Mouse (Mus musculus) myocyte (in vitro differentiated cells): ENCODE data around the gene E430018J23Rik. TPM values are rescaled to one million over a fixed set of nuclear protein-coding genes. Genes with fewer than 3 reads are reported as not detected.
A peak's percentile ranks its signal among the peaks of the same experiment; 100 is the strongest.
"Not testable (repeated sequence)": the region's sequence is repeated elsewhere in the genome, so short reads cannot be mapped to it uniquely, and the experiment has no call there.

Experiments used
- H3K27me3 ChIP-seq: one replicate; pipeline ENCODE4 v1.6.1; 2011; ENCODE audit not compliant: control insufficient read depth, insufficient read depth, insufficient read length
- H3K36me3 ChIP-seq: one replicate; pipeline ENCODE4 v1.6.1; 2011; ENCODE audit not compliant: control insufficient read depth, insufficient read depth
- H3K4me2 ChIP-seq: one replicate; pipeline ENCODE4 v1.6.1; 2011; ENCODE audit warnings: low read depth, control low read depth
- H3K4me3 ChIP-seq: one replicate; pipeline ENCODE4 v1.5.1; 2011; ENCODE audit warnings: mild to moderate bottlenecking, control low read depth, moderate library complexity
- H3K79me2 ChIP-seq: one replicate; pipeline ENCODE4 v1.6.1; 2011; ENCODE audit not compliant: control insufficient read depth, insufficient read depth
- H3ac ChIP-seq: one replicate; pipeline ENCODE4 v1.6.1; 2011; ENCODE audit not compliant: control insufficient read depth, insufficient read length
- CEBPB ChIP-seq: IDR thresholded peaks from 2 replicates; pipeline ENCODE4 v1.6.1; 2011; ENCODE audit warnings: mild to moderate bottlenecking, moderate library complexity; ENCODE audit not compliant: poor library complexity, insufficient read depth, severe bottlenecking
- E2F4 ChIP-seq: IDR thresholded peaks from one replicate; pipeline ENCODE4 v1.6.1; 2011; ENCODE audit warnings: mild to moderate bottlenecking, control low read depth, moderate library complexity; ENCODE audit not compliant: insufficient read depth
- MAX ChIP-seq: IDR thresholded peaks from one replicate; pipeline ENCODE4 v1.6.1; 2011; ENCODE audit warnings: low read depth, mild to moderate bottlenecking, control low read depth
- MYOD1 ChIP-seq, 3 experiments: IDR thresholded peaks; one replicate each; pipeline ENCODE4 v1.6.1; 2011; ENCODE audit warnings: control low read depth in 2 of 3, low read depth in 2 of 3, mild to moderate bottlenecking in 2 of 3, moderate library complexity in 1 of 3; ENCODE audit not compliant: insufficient read length in 2 of 3, control insufficient read depth in 1 of 3
- MYOG ChIP-seq, 3 experiments: IDR thresholded peaks; one replicate each; pipeline ENCODE4 v1.6.1; 2011; ENCODE audit warnings: control low read depth in 2 of 3, low read depth in 2 of 3, mild to moderate bottlenecking in 2 of 3; ENCODE audit not compliant: insufficient read length in 2 of 3, control insufficient read depth in 1 of 3, insufficient read depth in 1 of 3
- POLR2A ChIP-seq: IDR thresholded peaks from one replicate; pipeline ENCODE4 v1.6.1; 2011; ENCODE audit warnings: low read depth, mild to moderate bottlenecking, control low read depth, moderate library complexity; ENCODE audit not compliant: insufficient read length
- POLR2AphosphoS2 ChIP-seq: IDR thresholded peaks from one replicate; pipeline ENCODE4 v1.6.1; 2011; ENCODE audit warnings: low read depth, control low read depth; ENCODE audit not compliant: insufficient read length
- REST ChIP-seq: IDR thresholded peaks from one replicate; pipeline ENCODE4 v1.6.1; 2011; ENCODE audit warnings: mild to moderate bottlenecking, control low read depth, moderate library complexity; ENCODE audit not compliant: insufficient read depth, insufficient read length
- SRF ChIP-seq: IDR thresholded peaks from one replicate; pipeline ENCODE4 v1.6.1; 2011; ENCODE audit warnings: low read depth; ENCODE audit not compliant: control insufficient read depth, insufficient read length
- TCF12 ChIP-seq: IDR thresholded peaks from one replicate; pipeline ENCODE4 v1.6.1; 2011; ENCODE audit warnings: mild to moderate bottlenecking, control low read depth; ENCODE audit not compliant: poor library complexity, insufficient read depth, severe bottlenecking
- TCF3 ChIP-seq: IDR thresholded peaks from one replicate; pipeline ENCODE4 v1.6.1; 2011; ENCODE audit warnings: low read depth, control low read depth; ENCODE audit not compliant: insufficient read length
- USF1 ChIP-seq: IDR thresholded peaks from one replicate; pipeline ENCODE4 v1.6.1; 2011; ENCODE audit warnings: low read depth, mild to moderate bottlenecking, control low read depth, moderate library complexity
- polyA plus RNA-seq: library from polyadenylated mRNA; unstranded; fragments of >200 nt; fragmentation: generic; extraction: Trizol; gene quantifications from one replicate; pipeline ENCODE4 v1.2.1, GENCODE M21; 2012; ENCODE audit warnings: missing spikeins

E430018J23Rik gene
- polyA plus RNA-seq, 1 experiment = 3.0 TPM

GRCm38 (mm10) chr7:127406002-127406987, 12.9 kb upstream of the E430018J23Rik start, which contains the start of gene Zfp764:
Gene Zfp764 (minus strand): TSS chr7:127406822.
- peak; percentile 67 for TF ChIP-seq USF1
- peak within 1 kb of the TSS; percentile 65 for H3K4me2 ChIP-seq
- not testable (repeated sequence) for H3K36me3 ChIP-seq, H3K79me2 ChIP-seq, H3K27me3 ChIP-seq
- peak within 1 kb of the TSS; percentile 41 for H3ac ChIP-seq
- peak within 1 kb of the TSS; percentile 25 for H3K4me3 ChIP-seq

DNA sequence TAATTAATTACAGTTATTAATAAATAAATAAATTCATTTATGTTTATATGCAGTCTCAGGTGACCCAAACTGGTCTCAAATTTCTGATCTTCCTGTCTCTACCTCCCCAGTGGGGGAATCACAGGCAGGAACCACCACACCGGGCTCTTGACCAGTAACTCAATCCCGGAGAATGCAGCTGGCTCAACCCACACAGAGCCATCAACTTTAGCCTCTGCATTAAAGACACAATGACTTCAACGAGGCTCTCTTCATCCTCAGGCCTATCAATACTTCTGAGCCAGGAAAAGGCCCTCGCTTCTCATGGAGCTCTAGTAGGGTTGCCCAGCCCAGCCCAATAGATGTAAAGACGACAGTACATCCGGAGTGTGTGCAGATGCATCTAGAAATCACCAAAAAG, 10.7 kb upstream of the E430018J23Rik start:
- not testable (repeated sequence) for H3K4me2 ChIP-seq, H3K36me3 ChIP-seq, H3K4me3 ChIP-seq, H3ac ChIP-seq, H3K79me2 ChIP-seq, H3K27me3 ChIP-seq

DNA sequence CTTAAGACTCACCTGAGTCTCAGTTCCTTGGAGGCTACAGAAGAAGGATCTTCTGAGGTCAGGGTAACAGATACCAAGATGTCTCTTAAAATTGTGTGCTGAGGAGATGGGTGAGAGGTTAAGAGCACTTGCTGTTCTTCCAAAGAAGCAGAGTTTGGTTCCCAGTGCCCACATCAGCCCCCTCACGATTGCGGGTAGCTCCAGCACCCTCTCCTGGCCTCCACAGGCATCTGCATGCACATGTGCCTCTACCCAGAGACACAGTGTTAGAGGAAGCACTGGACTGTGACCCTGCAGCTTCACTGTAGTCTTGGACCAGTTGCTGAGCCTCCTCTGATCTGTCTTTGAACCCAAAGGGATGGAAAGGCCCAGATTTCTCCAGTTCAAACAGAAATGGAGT, 9.6 kb upstream of the E430018J23Rik start:
- peaks cover under 1% of the 10 kb centered on the region for H3K27me3 ChIP-seq
- H3K4me2 ChIP-seq = no peak overlapping the region
- TF ChIP-seq REST (no peak), POLR2A (no peak), USF1 (no peak), CEBPB (no peak), SRF (no peak), E2F4 (no peak), TCF3 (no peak)
- H3ac ChIP-seq = no peak overlapping the region
- no peaks in the 10 kb centered on the region for H3K79me2 ChIP-seq
- no peak overlapping the region for H3K4me3 ChIP-seq
- no peaks in the 10 kb centered on the region for H3K36me3 ChIP-seq

GRCm38 (mm10) chr7:127400355-127400754, 6.9 kb upstream of the E430018J23Rik start:
- Histone ChIP-seq H3K79me2 (no peaks in the 10 kb centered on the region), H3K36me3 (no peaks in the 10 kb centered on the region), H3K4me3 (no peak overlapping the region), H3K4me2 (no peak overlapping the region), H3K27me3 (peaks cover 5% of the 10 kb centered on the region), H3ac (no peak overlapping the region)
- TF ChIP-seq MYOD1 (IDR thresholded peaks at IDR 0.05; ENCODE audit: control insufficient read depth in 1 of 3, insufficient read length in 2 of 3, low read depth in 2 of 3) (no peak), MAX (no peak), POLR2AphosphoS2 (no peak), REST (no peak), MYOG (IDR thresholded peaks at IDR 0.05; ENCODE audit: control insufficient read depth in 1 of 3, insufficient read depth in 1 of 3, insufficient read length in 2 of 3, low read depth in 2 of 3) (no peak), SRF (no peak), TCF12 (no peak), CEBPB (no peak)

DNA sequence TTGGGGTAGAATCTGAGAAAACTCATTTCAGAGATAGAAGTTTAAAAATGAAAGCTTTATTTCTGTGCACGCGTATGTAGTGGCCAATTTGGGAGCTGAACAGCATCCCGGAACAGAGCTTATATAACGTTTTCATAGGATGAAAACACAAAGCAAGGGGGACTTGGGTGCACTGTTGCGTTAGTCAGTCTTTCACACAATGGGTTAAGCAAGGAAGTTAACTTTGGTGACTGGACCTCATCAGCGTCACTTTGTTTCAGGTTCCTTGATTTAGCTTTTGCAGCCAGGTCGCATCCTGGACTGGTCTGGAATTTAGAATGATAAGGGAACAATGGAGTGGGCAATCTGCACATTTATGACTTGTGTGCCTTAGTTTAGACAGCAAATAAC, 510 bp upstream of the E430018J23Rik start:
- no peak for TF ChIP-seq MAX
- TF ChIP-seq CEBPB = no peak
- no peak for TF ChIP-seq POLR2A
- TF ChIP-seq REST = no peak
- TF ChIP-seq MYOG (IDR thresholded peaks at IDR 0.05; ENCODE audit: control insufficient read depth in 1 of 3, insufficient read depth in 1 of 3, insufficient read length in 2 of 3, low read depth in 2 of 3) = no peak
- H3ac ChIP-seq = peak overlapping the region; percentile 60
- H3K4me2 ChIP-seq = peak overlapping the region; percentile 83

GRCm38 (mm10) chr7:127392251-127392824, 1.1 kb downstream of the E430018J23Rik start:
- H3K4me2 ChIP-seq = peak overlapping the region; percentile 81
- H3K4me3 ChIP-seq = peak overlapping the region; percentile 69
- no peaks in the 10 kb centered on the region for H3K36me3 ChIP-seq
- H3ac ChIP-seq = no peak overlapping the region
- no peaks in the 10 kb centered on the region for H3K27me3 ChIP-seq
- no peak for TF ChIP-seq CEBPB
- no peak for TF ChIP-seq E2F4
- no peak for TF ChIP-seq REST
- no peak for TF ChIP-seq USF1
- no peak for TF ChIP-seq MYOG (IDR thresholded peaks at IDR 0.05; ENCODE audit: control insufficient read depth in 1 of 3, insufficient read depth in 1 of 3, insufficient read length in 2 of 3, low read depth in 2 of 3)
- TF ChIP-seq TCF12 = no peak
- TF ChIP-seq SRF = no peak
- no peak for TF ChIP-seq TCF3
- no peak for TF ChIP-seq MYOD1 (IDR thresholded peaks at IDR 0.05; ENCODE audit: control insufficient read depth in 1 of 3, insufficient read length in 2 of 3, low read depth in 2 of 3)
- no peak for TF ChIP-seq MAX
- TF ChIP-seq POLR2AphosphoS2 = no peak
- no peak for TF ChIP-seq POLR2A
- H3K79me2 ChIP-seq = no peaks in the 10 kb centered on the region

More for the DNA sequence above, 510 bp upstream of the E430018J23Rik start:
- Histone ChIP-seq H3K27me3 (peaks cover 5% of the 10 kb centered on the region), H3K36me3 (no peaks in the 10 kb centered on the region), H3K79me2 (no peaks in the 10 kb centered on the region), H3K4me3 (peak overlapping the region; percentile 69)
